Mouse (Mus musculus) stomach, embryonic 14.5 days (tissue): ENCODE measurements around the gene Kmt2c. TPM values are rescaled to one million over a fixed set of nuclear protein-coding genes. Genes with fewer than 3 reads are reported as not detected.

ENCODE experiments used
- ATAC-seq: fragments of 200-750 bp; cut with Nextera tagmentation; 2 replicates; pipeline ENCODE4 v1.8.0; 2017; ENCODE audit warnings: low read depth, moderate TSS enrichment; ENCODE audit not compliant: insufficient number of reproducible peaks, insufficient read depth, low FRiP score
- H3K27ac ChIP-seq: fragments of 300-500 bp; sonication (generic); 2 replicates; pipeline ENCODE4 v1.5.1; 2014; ENCODE audit warnings: mild to moderate bottlenecking, low read length, moderate library complexity, mixed read lengths
- H3K27me3 ChIP-seq: fragments of 300-500 bp; sonication (generic); 2 replicates; pipeline ENCODE4 v1.6.1; 2014; ENCODE audit warnings: low read length, control low read depth, mixed read lengths; ENCODE audit not compliant: control insufficient read depth, insufficient read depth
- H3K36me3 ChIP-seq: fragments of 300-500 bp; sonication (generic); 2 replicates; pipeline ENCODE4 v1.6.1; 2014; ENCODE audit warnings: mild to moderate bottlenecking, control low read depth, low read length, moderate library complexity, mixed read lengths; ENCODE audit not compliant: control insufficient read depth, insufficient read depth
- H3K4me1 ChIP-seq: fragments of 300-500 bp; sonication (generic); 2 replicates; pipeline ENCODE4 v1.6.1; 2014; ENCODE audit warnings: low read length, control low read depth, mixed read lengths; ENCODE audit not compliant: control insufficient read depth, insufficient read depth
- H3K4me2 ChIP-seq: fragments of 300-500 bp; sonication (generic); replicated peaks from 2 replicates; pipeline ENCODE4 v1.6.1; 2014; ENCODE audit warnings: low read depth, low read length, control low read depth
- H3K4me3 ChIP-seq: fragments of 300-500 bp; sonication (generic); 2 replicates; pipeline ENCODE4 v1.5.1; 2014; ENCODE audit warnings: low read depth, low read length, control low read depth
- H3K9ac ChIP-seq: fragments of 300-500 bp; sonication (generic); replicated peaks from 2 replicates; pipeline ENCODE4 v1.6.1; 2014; ENCODE audit warnings: low read depth, mild to moderate bottlenecking, control low read depth, low read length, moderate library complexity, mixed read lengths
- H3K9me3 ChIP-seq: fragments of 300-500 bp; sonication (generic); 2 replicates; pipeline ENCODE4 v1.6.1; 2016; ENCODE audit warnings: low read depth, low read length, control low read depth; ENCODE audit not compliant: control insufficient read depth
- WGBS: fragments of 180-500 bp; shearing (Covaris S2); extraction: QIAGEN DNeasy Blood & Tissue Kit; methylation state at CpG from one replicate; pipeline ENCODE4 v1.1.7; 2014; 5-methylcytosine and 5-hydroxymethylcytosine counted together
- polyA plus RNA-seq: library from polyadenylated mRNA; unstranded; fragments of >200 nt; fragmentation: Nextera tagmentation; extraction: Ambion mirVana; gene quantifications from 2 replicates; pipeline ENCODE4 v1.2.1, GENCODE M21; 2014

The Kmt2c gene
- polyA plus RNA-seq, 1 experiment from 2014 or later: 28.8 TPM

- H3K36me3 ChIP-seq: no peaks in the 10 kb centered on the region
- no peak for ATAC-seq
- WGBS: 41% methylated on average over 5 of the region's 5 CpGs
- no peak overlapping the region for H3K9ac ChIP-seq
- H3K4me1 ChIP-seq: peaks cover 4% of the 10 kb centered on the region; the same call in 1 of the 2 replicates
- H3K9me3 ChIP-seq: no peaks in the 10 kb centered on the region
- no peak overlapping the region for H3K4me3 ChIP-seq
- H3K4me2 ChIP-seq: no peak overlapping the region
- H3K27me3 ChIP-seq: no peaks in the 10 kb centered on the region
- H3K27ac ChIP-seq: no peak overlapping the region
Measured at GRCm38 (mm10) chr5:25526116-25526515, 27.5 kb upstream of the Kmt2c start.

GRCm38 (mm10) chr5:25521461-25521860 is 22.9 kb upstream of the Kmt2c start:
- WGBS: 75% methylated on average over 5 of the region's 5 CpGs
- no peak for ATAC-seq
- no peak overlapping the region for H3K4me2 ChIP-seq

GRCm38 (mm10) chr5:25519820-25520219 is 21.2 kb upstream of the Kmt2c start:
- no peak overlapping the region for H3K4me2 ChIP-seq
- no peak overlapping the region for H3K9ac ChIP-seq
- 75% methylated on average over 3 of the region's 3 CpGs for WGBS
- H3K36me3 ChIP-seq: no peaks in the 10 kb centered on the region
- no peaks in the 10 kb centered on the region for H3K4me1 ChIP-seq
- H3K9me3 ChIP-seq: no peaks in the 10 kb centered on the region
- ATAC-seq: no peak
- no peaks in the 10 kb centered on the region for H3K27me3 ChIP-seq
- no peak overlapping the region for H3K4me3 ChIP-seq
- no peak overlapping the region for H3K27ac ChIP-seq

More at GRCm38 (mm10) chr5:25521461-25521860, 22.9 kb upstream of the Kmt2c start:
- Histone ChIP-seq H3K9me3 (no peaks in the 10 kb centered on the region), H3K4me1 (no peaks in the 10 kb centered on the region), H3K36me3 (no peaks in the 10 kb centered on the region), H3K4me3 (no peak overlapping the region), H3K27ac (no peak overlapping the region), H3K27me3 (no peaks in the 10 kb centered on the region), H3K9ac (no peak overlapping the region)

GRCm38 (mm10) chr5:25517550-25517949 is 19.0 kb upstream of the Kmt2c start:
- Histone ChIP-seq H3K4me2 (no peak overlapping the region), H3K27ac (no peak overlapping the region), H3K9me3 (no peaks in the 10 kb centered on the region), H3K27me3 (no peaks in the 10 kb centered on the region), H3K9ac (no peak overlapping the region), H3K36me3 (no peaks in the 10 kb centered on the region), H3K4me1 (no peaks in the 10 kb centered on the region), H3K4me3 (no peak overlapping the region)
- no peak for ATAC-seq
- 87% methylated on average over 5 of the region's 5 CpGs for WGBS

- Histone ChIP-seq H3K27me3 (no peaks in the 10 kb centered on the region), H3K9ac (no peak overlapping the region), H3K4me1 (no peaks in the 10 kb centered on the region), H3K36me3 (no peaks in the 10 kb centered on the region), H3K9me3 (no peaks in the 10 kb centered on the region), H3K4me2 (no peak overlapping the region), H3K27ac (no peak overlapping the region), H3K4me3 (no peak overlapping the region)
- no peak for ATAC-seq
- WGBS: 92% methylated on average over 11 of the region's 11 CpGs
Measured at GRCm38 (mm10) chr5:25516301-25516895, 17.8 kb upstream of the Kmt2c start.

GRCm38 (mm10) chr5:25515767-25516166 is 17.2 kb upstream of the Kmt2c start, which contains the start of gene Cct8l1:
Gene Cct8l1, plus strand, starts transcription at chr5:25516067.
- WGBS: 92% methylated on average over 5 of the region's 5 CpGs
- Histone ChIP-seq H3K27me3 (no peaks in the 10 kb centered on the region), H3K9ac (no peak within 1 kb of the TSS), H3K4me2 (no peak within 1 kb of the TSS), H3K27ac (no peak within 1 kb of the TSS), H3K4me1 (no peaks in the 10 kb centered on the region), H3K4me3 (no peak within 1 kb of the TSS), H3K36me3 (no peaks in the 10 kb centered on the region), H3K9me3 (no peaks in the 10 kb centered on the region)
- ATAC-seq: no peak

GRCm38 (mm10) chr5:25506041-25506440 is 7.5 kb upstream of the Kmt2c start:
- Histone ChIP-seq H3K4me3 (no peak overlapping the region), H3K36me3 (no peaks in the 10 kb centered on the region), H3K27ac (no peak overlapping the region), H3K4me2 (no peak overlapping the region), H3K27me3 (no peaks in the 10 kb centered on the region), H3K9ac (no peak overlapping the region), H3K9me3 (no peaks in the 10 kb centered on the region), H3K4me1 (no peaks in the 10 kb centered on the region)
- WGBS: 85% methylated on average over 5 of the region's 5 CpGs
- no peak for ATAC-seq

- Histone ChIP-seq H3K4me1 (peaks cover 6% of the 10 kb centered on the region; the same call in 1 of the 2 replicates), H3K27ac (no peak overlapping the region), H3K9me3 (no peaks in the 10 kb centered on the region), H3K9ac (peak overlapping the region; percentile 30; the same call in 1 of the 2 replicates), H3K27me3 (no peaks in the 10 kb centered on the region), H3K4me2 (peak overlapping the region; percentile 66), H3K36me3 (no peaks in the 10 kb centered on the region), H3K4me3 (peak overlapping the region; percentile 80)
- ATAC-seq: no peak
- WGBS: 66% methylated on average over 7 of the region's 7 CpGs
Measured at GRCm38 (mm10) chr5:25500686-25501085, 2.1 kb upstream of the Kmt2c start.
